Mouse (Mus musculus) CD4-positive, CD25-positive, alpha-beta regulatory T cell (primary cell): Measurements from ENCODE around the gene Uhrf1bp1. TPM values are rescaled to one million over a fixed set of nuclear protein-coding genes. Genes with fewer than 3 reads are reported as not detected.

ENCODE experiments used
- polyA plus RNA-seq: library from polyadenylated mRNA; unstranded; fragments of 100-300 nt; shearing (Covaris generic); gene quantifications from one replicate; pipeline ENCODE4 v1.2.1, GENCODE M21; 2017

Gene Uhrf1bp1
- 2.8 TPM for polyA plus RNA-seq

GRCm38 (mm10) chr17:27856265-27856797, at the start of gene Uhrf1bp1:
Gene Uhrf1bp1, plus strand, starts transcription at chr17:27856441.

GRCm38 (mm10) chr17:27820568-27821406, 35.5 kb upstream of the Uhrf1bp1 start, which contains the start of gene D17Wsu92e:
Gene D17Wsu92e, minus strand, starts transcription at chr17:27820648.

GRCm38 (mm10) chr17:27837850-27838249, 18.4 kb upstream of the Uhrf1bp1 start, which contains the start of gene Snrpc:
Gene Snrpc, plus strand, starts transcription at chr17:27838150.

GRCm38 (mm10) chr17:27908888-27909621, 52.8 kb downstream of the Uhrf1bp1 start, which contains the start of gene Anks1:
Gene Anks1, plus strand, starts transcription at chr17:27909306.

GRCm38 (mm10) chr17:27909622-27910500, 53.6 kb downstream of the Uhrf1bp1 start, which contains the start of gene Taf11:
Gene Taf11, minus strand, starts transcription at chr17:27909844.

Other genes with a start within 250 kb of the Uhrf1bp1 start
- gene Nudt3, start 232.9 kb upstream of the Uhrf1bp1 start, polyA plus RNA-seq = 93.1 TPM
- gene RPS10-NUDT3, start 221.2 kb upstream of the Uhrf1bp1 start, polyA plus RNA-seq = not detected
- 1,002 TPM for gene Rps10, start 219.8 kb upstream of the Uhrf1bp1 start, polyA plus RNA-seq
- gene Pacsin1, start 200.9 kb upstream of the Uhrf1bp1 start, polyA plus RNA-seq = 82.9 TPM
- not detected for gene Spdef, start 127.5 kb upstream of the Uhrf1bp1 start, polyA plus RNA-seq
- gene D17Wsu92e, start 35.8 kb upstream of the Uhrf1bp1 start, polyA plus RNA-seq = 22.6 TPM
- 184 TPM for gene Snrpc, start 18.3 kb upstream of the Uhrf1bp1 start, polyA plus RNA-seq
- 15.4 TPM for gene Anks1, start 52.9 kb downstream of the Uhrf1bp1 start, polyA plus RNA-seq
- 48.0 TPM for gene Taf11, start 53.4 kb downstream of the Uhrf1bp1 start, polyA plus RNA-seq
- gene Tcp11, start 224.2 kb downstream of the Uhrf1bp1 start, polyA plus RNA-seq = 0.95 TPM